Mouse (Mus musculus): ENCODE measurements at regions not wholly inside any gene's neighbourhood (a gene's known extent, or its start where the extent isn't known, plus 50 kb on each side); places are given as distances from the start of the nearest gene placed in this dataset.

DNA sequence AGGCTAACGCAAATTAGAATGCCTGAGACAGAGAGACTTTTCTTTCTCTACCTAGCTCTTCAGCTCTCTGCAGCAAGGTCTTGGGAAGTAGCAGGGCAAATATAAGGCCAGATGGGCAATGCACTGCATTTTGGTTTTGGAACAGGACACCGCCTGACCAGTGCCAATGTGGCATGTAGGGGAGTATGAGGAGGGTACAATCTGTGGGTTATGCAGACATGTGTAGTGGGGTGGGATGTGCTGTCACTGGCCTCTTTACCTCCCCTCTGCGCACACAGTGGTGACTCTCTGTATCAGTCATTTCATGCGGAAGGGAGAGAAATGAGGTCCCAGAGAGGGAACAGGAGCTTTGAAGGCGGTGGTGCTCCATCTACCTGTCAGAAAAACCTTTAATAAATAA lies 105.9 kb upstream of the Cachd1 start:
- Histone ChIP-seq H3K4me3 (ENCODE audit: low read depth, low read length) (no peak overlapping the region), H3K9me3 (ENCODE audit: control insufficient read depth, low read length) (no peaks in the 10 kb centered on the region), H3K27me3 (replicated peaks; ENCODE audit: control insufficient read depth, insufficient read depth, low read length) (no peaks in the 10 kb centered on the region), H3K4me2 (ENCODE audit: low read depth, low read length) (no peak overlapping the region), H3K27ac (replicated peaks; ENCODE audit: low read depth, low read length) (no peak overlapping the region), H3K9ac (ENCODE audit: low read depth, low read length) (no peak overlapping the region), H3K36me3 (ENCODE audit: control insufficient read depth, insufficient read depth, low read length) (no peaks in the 10 kb centered on the region), H3K4me1 (ENCODE audit: control insufficient read depth, insufficient read depth, low read length) (no peaks in the 10 kb centered on the region)
- 80% methylated on average over 5 of the region's 5 CpGs for WGBS
- DNase-seq (ENCODE audit: low spot score) = no peak
- no peak for ATAC-seq (ENCODE audit: low read depth)

DNA sequence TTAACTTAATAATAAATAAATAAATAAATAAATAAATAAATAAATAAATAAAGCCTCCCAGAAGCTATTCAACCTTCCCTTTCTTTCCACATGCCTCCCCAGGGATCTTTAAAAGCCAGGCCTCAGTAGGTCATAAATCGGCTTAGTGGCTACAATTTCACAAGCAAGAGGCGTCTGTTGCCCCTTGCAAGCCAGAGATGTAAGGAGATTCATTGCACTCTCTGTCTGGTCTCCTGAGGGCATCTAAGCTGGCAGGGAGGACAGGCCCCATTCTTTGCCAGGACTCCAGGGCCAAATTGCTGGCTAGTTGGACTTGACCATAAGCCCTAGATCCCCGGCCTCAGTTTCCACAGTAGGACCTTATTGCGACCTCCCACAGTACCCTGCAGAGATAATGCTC lies 101.6 kb upstream of the Cachd1 start:
- H3K36me3 ChIP-seq (ENCODE audit: control insufficient read depth, insufficient read depth, low read length) = no peaks in the 10 kb centered on the region
- whole genome bisulfite sequencing = 81% methylated on average over 4 of the region's 4 CpGs

DNA sequence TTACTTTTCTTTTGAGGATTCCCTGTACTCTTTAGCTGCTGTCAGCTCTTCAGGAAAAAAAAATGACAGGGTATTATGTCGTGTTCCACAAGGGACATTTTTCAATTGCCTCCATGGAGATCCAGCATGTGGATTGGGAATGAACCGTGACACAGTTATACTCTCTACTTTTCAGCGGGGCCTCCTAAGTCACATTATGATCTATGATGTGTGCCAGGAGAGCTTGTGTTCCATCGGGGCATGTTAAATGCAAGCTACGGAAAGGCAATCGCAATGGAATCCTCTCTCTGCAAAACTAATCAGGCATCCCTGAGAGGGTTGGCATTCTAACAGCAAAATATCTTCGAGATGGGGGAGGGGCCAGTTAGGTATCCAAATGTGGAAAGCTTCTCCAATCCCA lies 92.7 kb upstream of the Cachd1 start:
- H3K27me3 ChIP-seq (replicated peaks; ENCODE audit: control insufficient read depth, insufficient read depth, low read length) = no peaks in the 10 kb centered on the region
- no peaks in the 10 kb centered on the region for H3K36me3 ChIP-seq (ENCODE audit: control insufficient read depth, insufficient read depth, low read length)
- 50% methylated on average over 7 of the region's 7 CpGs for WGBS
- ATAC-seq (ENCODE audit: low read depth) (peak; percentile 55), DNase-seq (ENCODE audit: low spot score) (peak; percentile 83)
- H3K9me3 ChIP-seq (ENCODE audit: control insufficient read depth, low read length) = no peaks in the 10 kb centered on the region
- H3K4me2 ChIP-seq (ENCODE audit: low read depth, low read length) = no peak overlapping the region
- H3K27ac ChIP-seq (replicated peaks; ENCODE audit: low read depth, low read length) = no peak overlapping the region
- H3K9ac ChIP-seq (ENCODE audit: low read depth, low read length) = no peak overlapping the region
- no peak overlapping the region for H3K4me3 ChIP-seq (ENCODE audit: low read depth, low read length)
- no peaks in the 10 kb centered on the region for H3K4me1 ChIP-seq (ENCODE audit: control insufficient read depth, insufficient read depth, low read length)

More for the DNA sequence above, 101.6 kb upstream of the Cachd1 start:
- H3K27me3 ChIP-seq (replicated peaks; ENCODE audit: control insufficient read depth, insufficient read depth, low read length) = no peaks in the 10 kb centered on the region
- H3K27ac ChIP-seq (replicated peaks; ENCODE audit: low read depth, low read length) = no peak overlapping the region
- no peak overlapping the region for H3K4me2 ChIP-seq (ENCODE audit: low read depth, low read length)
- no peak for DNase-seq (ENCODE audit: low spot score)
- H3K9me3 ChIP-seq (ENCODE audit: control insufficient read depth, low read length) = no peaks in the 10 kb centered on the region
- no peak overlapping the region for H3K4me3 ChIP-seq (ENCODE audit: low read depth, low read length)
- no peak overlapping the region for H3K9ac ChIP-seq (ENCODE audit: low read depth, low read length)
- H3K4me1 ChIP-seq (ENCODE audit: control insufficient read depth, insufficient read depth, low read length) = no peaks in the 10 kb centered on the region
- ATAC-seq (ENCODE audit: low read depth) = no peak

DNA sequence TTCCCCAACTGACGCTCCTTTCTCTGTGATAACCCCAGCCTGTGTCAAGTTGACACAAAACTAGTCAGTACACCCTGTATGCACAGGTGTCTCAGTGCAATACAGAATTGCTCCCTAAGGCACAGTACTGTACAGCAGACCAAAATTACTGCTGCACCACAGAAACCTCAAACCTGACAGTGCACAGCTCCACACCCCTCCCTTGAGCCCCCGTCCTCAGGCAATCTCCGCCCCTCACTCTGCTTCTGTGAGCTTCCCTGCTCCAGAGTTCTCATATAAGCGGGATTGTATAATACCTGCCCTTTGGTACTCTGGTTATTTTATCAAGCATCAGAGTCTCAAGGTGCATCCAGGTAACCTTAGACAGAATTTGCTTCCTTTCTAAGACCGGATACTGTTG lies 76.5 kb upstream of the Cachd1 start:
- Histone ChIP-seq H3K4me2 (ENCODE audit: low read depth, low read length) (no peak overlapping the region), H3K4me3 (ENCODE audit: low read depth, low read length) (no peak overlapping the region), H3K27me3 (replicated peaks; ENCODE audit: control insufficient read depth, insufficient read depth, low read length) (no peaks in the 10 kb centered on the region), H3K27ac (replicated peaks; ENCODE audit: low read depth, low read length) (no peak overlapping the region; the same call in 1 of the 2 replicates), H3K36me3 (ENCODE audit: control insufficient read depth, insufficient read depth, low read length) (no peaks in the 10 kb centered on the region), H3K9ac (ENCODE audit: low read depth, low read length) (no peak overlapping the region), H3K4me1 (ENCODE audit: control insufficient read depth, insufficient read depth, low read length) (peaks cover 5% of the 10 kb centered on the region; the same call in 1 of the 2 replicates), H3K9me3 (ENCODE audit: control insufficient read depth, low read length) (no peaks in the 10 kb centered on the region)
- ATAC-seq (ENCODE audit: low read depth) (0 out of 2 replicates have a peak, but pooled peaks have one; percentile 33), DNase-seq (ENCODE audit: low spot score) (no peak)
- WGBS = 43% methylated on average over 5 of the region's 5 CpGs

DNA sequence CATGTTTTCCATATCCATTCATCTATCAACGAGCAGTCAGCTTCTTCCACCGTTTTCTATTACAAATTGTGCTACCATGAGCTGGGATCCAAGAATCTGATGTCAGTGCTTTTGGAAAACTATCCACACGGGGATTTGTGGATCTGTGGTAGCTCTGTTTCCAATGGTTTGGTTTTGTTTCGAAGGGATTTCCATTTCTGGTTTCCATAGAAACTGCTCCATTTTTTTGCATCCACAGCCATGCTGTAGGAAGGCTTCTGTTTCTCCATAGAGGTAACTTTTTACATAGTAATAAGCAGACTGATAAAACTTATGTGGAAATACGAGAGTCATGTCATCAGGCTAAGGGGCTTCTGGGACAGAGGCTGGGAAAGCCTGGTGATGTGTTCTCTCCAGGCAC lies 76.1 kb upstream of the Cachd1 start:
- WGBS = 47% methylated on average over 5 of the region's 5 CpGs
- Histone ChIP-seq H3K4me1 (ENCODE audit: control insufficient read depth, insufficient read depth, low read length) (peaks cover 5% of the 10 kb centered on the region; the same call in 1 of the 2 replicates), H3K4me2 (ENCODE audit: low read depth, low read length) (no peak overlapping the region), H3K9ac (ENCODE audit: low read depth, low read length) (no peak overlapping the region), H3K9me3 (ENCODE audit: control insufficient read depth, low read length) (no peaks in the 10 kb centered on the region), H3K27me3 (replicated peaks; ENCODE audit: control insufficient read depth, insufficient read depth, low read length) (no peaks in the 10 kb centered on the region), H3K27ac (replicated peaks; ENCODE audit: low read depth, low read length) (no peak overlapping the region; the same call in 1 of the 2 replicates), H3K36me3 (ENCODE audit: control insufficient read depth, insufficient read depth, low read length) (no peaks in the 10 kb centered on the region), H3K4me3 (ENCODE audit: low read depth, low read length) (no peak overlapping the region)
- ATAC-seq (ENCODE audit: low read depth) (no peak), DNase-seq (ENCODE audit: low spot score) (peak; percentile 38)

DNA sequence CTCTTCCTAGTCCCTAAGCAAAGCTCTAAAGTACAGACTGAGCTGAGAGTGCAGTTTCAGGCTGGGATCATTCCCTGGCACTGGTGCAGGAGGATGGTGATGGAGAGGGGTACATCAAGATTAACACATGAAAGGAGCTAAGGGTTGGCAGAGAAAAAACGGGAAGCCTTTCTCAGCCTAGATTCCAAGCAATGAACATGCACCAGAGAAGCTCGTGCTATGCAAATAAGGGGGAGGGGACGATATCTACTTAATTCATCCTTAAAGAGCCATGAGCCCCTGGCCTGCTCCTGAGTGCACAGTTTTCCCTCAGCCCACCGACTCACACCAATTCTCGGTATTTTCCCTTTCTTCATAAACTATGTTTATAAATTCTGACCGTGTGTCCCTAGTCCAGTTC lies 70.5 kb upstream of the Cachd1 start:
- no peaks in the 10 kb centered on the region for H3K9me3 ChIP-seq (ENCODE audit: control insufficient read depth, low read length)
- H3K27me3 ChIP-seq (replicated peaks; ENCODE audit: control insufficient read depth, insufficient read depth, low read length) = no peaks in the 10 kb centered on the region
- 32% methylated on average over 6 of the region's 6 CpGs for WGBS
- no peak overlapping the region for H3K4me3 ChIP-seq (ENCODE audit: low read depth, low read length)
- H3K27ac ChIP-seq (replicated peaks; ENCODE audit: low read depth, low read length) = no peak overlapping the region
- ATAC-seq (ENCODE audit: low read depth) (no peak), DNase-seq (ENCODE audit: low spot score) (no peak)
- no peak overlapping the region for H3K9ac ChIP-seq (ENCODE audit: low read depth, low read length)
- no peaks in the 10 kb centered on the region for H3K36me3 ChIP-seq (ENCODE audit: control insufficient read depth, insufficient read depth, low read length)
- H3K4me2 ChIP-seq (ENCODE audit: low read depth, low read length) = no peak overlapping the region
- H3K4me1 ChIP-seq (ENCODE audit: control insufficient read depth, insufficient read depth, low read length) = peaks cover 4% of the 10 kb centered on the region

DNA sequence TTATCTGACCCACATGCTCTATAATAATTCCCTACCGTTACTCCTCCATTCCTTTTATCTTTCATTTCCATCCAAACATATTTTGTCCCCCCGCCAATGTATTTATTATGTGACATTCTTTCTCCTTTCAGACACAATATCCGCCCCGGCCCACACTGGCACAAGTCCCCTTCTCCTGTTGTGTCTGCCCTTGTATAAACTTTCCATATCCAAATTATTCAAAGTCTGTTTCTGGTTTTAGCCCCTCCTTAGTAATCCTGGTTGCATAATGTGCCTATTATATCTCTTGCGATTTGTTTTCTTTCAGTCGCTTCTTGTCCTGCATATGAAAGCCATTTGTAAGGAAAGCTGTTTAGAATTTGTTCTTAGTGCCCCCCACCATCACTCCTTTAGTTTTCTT lies 69.3 kb upstream of the Cachd1 start:
- ATAC-seq (ENCODE audit: low read depth) (no peak), DNase-seq (ENCODE audit: low spot score) (peak; percentile 42)
- peaks cover 4% of the 10 kb centered on the region for H3K4me1 ChIP-seq (ENCODE audit: control insufficient read depth, insufficient read depth, low read length)
- H3K4me3 ChIP-seq (ENCODE audit: low read depth, low read length) = no peak overlapping the region
- H3K27ac ChIP-seq (replicated peaks; ENCODE audit: low read depth, low read length) = peak overlapping the region; percentile 53; the same call in 1 of the 2 replicates
- peak overlapping the region; percentile 34 for H3K4me2 ChIP-seq (ENCODE audit: low read depth, low read length)
- H3K27me3 ChIP-seq (replicated peaks; ENCODE audit: control insufficient read depth, insufficient read depth, low read length) = no peaks in the 10 kb centered on the region
- no peaks in the 10 kb centered on the region for H3K36me3 ChIP-seq (ENCODE audit: control insufficient read depth, insufficient read depth, low read length)
- H3K9me3 ChIP-seq (ENCODE audit: control insufficient read depth, low read length) = no peaks in the 10 kb centered on the region
- 34% methylated on average over 6 of the region's 6 CpGs for WGBS
- no peak overlapping the region for H3K9ac ChIP-seq (ENCODE audit: low read depth, low read length)

DNA sequence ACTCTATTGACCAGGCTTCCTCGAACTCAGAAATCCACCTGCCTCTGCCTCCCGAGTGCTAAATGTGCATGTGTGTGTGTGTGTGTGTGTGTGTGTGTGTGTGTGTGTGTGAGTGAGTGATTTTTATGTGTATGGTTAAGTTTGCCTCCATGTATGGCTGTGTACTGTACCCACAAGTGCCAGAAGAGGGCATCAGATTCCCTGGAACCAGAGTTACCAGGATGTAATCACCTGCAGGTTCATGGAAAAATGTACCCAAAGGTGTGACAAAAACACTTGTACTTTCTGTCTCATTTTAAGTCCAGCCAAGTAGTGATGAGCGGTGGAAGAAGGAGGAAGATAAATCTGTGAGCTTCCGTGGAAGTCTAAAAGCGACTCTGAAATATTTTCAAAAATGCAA lies 68.2 kb upstream of the Cachd1 start:
- no peaks in the 10 kb centered on the region for H3K9me3 ChIP-seq (ENCODE audit: control insufficient read depth, low read length)

DNA sequence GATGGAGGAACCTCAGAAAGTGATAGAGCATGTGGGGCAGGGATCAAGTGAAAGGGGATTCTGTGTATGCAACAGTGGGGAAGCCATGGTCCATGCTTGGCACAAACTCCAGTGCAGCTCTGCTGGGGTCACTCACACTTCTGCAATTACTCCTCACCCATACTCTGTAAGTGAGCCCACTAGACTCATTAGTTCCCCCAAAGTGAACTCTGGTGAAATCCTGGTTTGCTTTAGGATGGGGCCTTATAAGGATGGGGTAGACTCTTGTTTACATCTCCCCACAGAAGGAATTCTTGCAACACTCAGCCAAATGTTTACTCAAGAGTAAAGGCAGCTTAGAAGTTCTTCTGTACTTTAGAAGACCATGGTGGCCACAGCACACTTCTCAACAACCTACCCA lies 62.2 kb upstream of the Cachd1 start:
- ATAC-seq (ENCODE audit: low read depth) = no peak
- Histone ChIP-seq H3K4me1 (ENCODE audit: control insufficient read depth, insufficient read depth, low read length) (no peaks in the 10 kb centered on the region), H3K4me3 (ENCODE audit: low read depth, low read length) (no peak overlapping the region), H3K4me2 (ENCODE audit: low read depth, low read length) (no peak overlapping the region), H3K27me3 (replicated peaks; ENCODE audit: control insufficient read depth, insufficient read depth, low read length) (no peaks in the 10 kb centered on the region), H3K36me3 (ENCODE audit: control insufficient read depth, insufficient read depth, low read length) (no peaks in the 10 kb centered on the region), H3K9me3 (ENCODE audit: control insufficient read depth, low read length) (no peaks in the 10 kb centered on the region), H3K27ac (replicated peaks; ENCODE audit: low read depth, low read length) (no peak overlapping the region), H3K9ac (ENCODE audit: low read depth, low read length) (no peak overlapping the region)
- DNase-seq (ENCODE audit: low spot score) = no peak

More for the DNA sequence above, 68.2 kb upstream of the Cachd1 start:
- DNase-seq (ENCODE audit: low spot score) (no peak), ATAC-seq (ENCODE audit: low read depth) (no peak)
- no peak overlapping the region for H3K4me2 ChIP-seq (ENCODE audit: low read depth, low read length)
- H3K27me3 ChIP-seq (replicated peaks; ENCODE audit: control insufficient read depth, insufficient read depth, low read length) = no peaks in the 10 kb centered on the region
- WGBS = 94% methylated on average over 5 of the region's 5 CpGs
- H3K9ac ChIP-seq (ENCODE audit: low read depth, low read length) = no peak overlapping the region
- no peak overlapping the region for H3K4me3 ChIP-seq (ENCODE audit: low read depth, low read length)
- H3K36me3 ChIP-seq (ENCODE audit: control insufficient read depth, insufficient read depth, low read length) = no peaks in the 10 kb centered on the region
- no peak overlapping the region for H3K27ac ChIP-seq (replicated peaks; ENCODE audit: low read depth, low read length)
- peaks cover 4% of the 10 kb centered on the region for H3K4me1 ChIP-seq (ENCODE audit: control insufficient read depth, insufficient read depth, low read length)

Measured in embryonic facial prominence, embryonic 14.5 days (tissue).